Mouse (Mus musculus) skeletal muscle tissue, postnatal 0 days (tissue): Measurements from ENCODE around the gene Col4a3bp. TPM values are rescaled to one million over a fixed set of nuclear protein-coding genes. Genes with fewer than 3 reads are reported as not detected.

Experiments
- polyA plus RNA-seq: library from polyadenylated mRNA; unstranded; fragments of >200 nt; fragmentation: Nextera tagmentation; extraction: Ambion mirVana; gene quantifications from 2 replicates; pipeline ENCODE4 v1.2.1, GENCODE M21; 2015

The Col4a3bp gene
- 6.7 and 6.8 TPM in 2 replicates for polyA plus RNA-seq

GRCm38 (mm10) chr13:96542081-96542889, at the start of gene Col4a3bp, which contains the start of gene Polk:
Col4a3bp (plus strand) TSS chr13:96542618.
Polk (minus strand) TSS chr13:96542579.

DNA sequence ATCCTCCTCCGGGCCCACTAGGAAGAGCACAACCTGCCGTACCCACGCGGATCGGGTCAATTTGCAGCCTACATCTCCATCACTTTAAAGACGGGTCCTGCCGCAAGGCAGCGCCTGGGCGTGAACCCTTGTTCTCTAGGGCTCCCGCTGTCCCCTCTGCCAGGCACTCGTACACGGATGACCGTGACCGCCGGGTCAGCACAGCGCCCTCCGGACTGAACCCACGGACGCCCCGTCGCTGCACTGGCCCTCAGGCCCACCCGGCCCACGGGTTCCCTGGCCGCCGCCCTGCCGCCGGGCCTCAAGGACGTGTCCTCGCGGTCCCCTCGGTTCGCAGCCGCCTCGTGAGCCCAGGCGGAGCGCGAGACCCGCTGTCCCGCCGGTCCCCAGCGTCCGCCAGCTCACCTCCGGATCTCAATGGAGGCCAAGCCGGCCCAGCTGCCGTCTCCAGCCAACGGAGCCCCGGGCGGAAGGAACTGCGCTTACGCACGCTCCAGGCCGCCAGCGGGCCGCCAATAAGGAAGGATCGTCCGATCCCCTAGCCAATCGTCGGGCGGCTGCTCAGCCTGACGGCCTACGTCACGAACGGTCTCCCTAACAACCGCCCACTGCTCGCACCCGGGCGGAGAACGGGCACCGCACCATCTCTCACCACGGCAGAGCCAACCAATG, 128.1 kb downstream of the Col4a3bp start, which contains the start of gene Hmgcr:
Gene Hmgcr (minus strand): TSS at position 531 of the 672 bp plus-strand sequence.

Other genes starting within 250 kb of the Col4a3bp start
- gene Poc5, start 154.3 kb upstream of the Col4a3bp start, polyA plus RNA-seq, result 5.6 and 6.9 TPM in 2 replicates
- gene Ankdd1b, start 71.4 kb upstream of the Col4a3bp start, polyA plus RNA-seq, result 0.07 TPM in 1 of 2 replicates, not detected in the other
- gene Gm17622, start 51.9 kb upstream of the Col4a3bp start, polyA plus RNA-seq, result not detected in 2 replicates
- gene Polk, start within 50 bp of the Col4a3bp start, polyA plus RNA-seq, result 3.1 and 3.4 TPM in 2 replicates
- gene Hmgcr, start 128.3 kb downstream of the Col4a3bp start, polyA plus RNA-seq, result 12.3 and 14.8 TPM in 2 replicates
- gene Ankrd31, start 205.7 kb downstream of the Col4a3bp start, polyA plus RNA-seq, result not detected in 2 replicates